ENCODE assay signal across 9 mouse cellular contexts in genomic region chr2:82052338-82053184, GRCm38 (mm10). TPM values are rescaled to one million over a fixed set of nuclear protein-coding genes. Genes with fewer than 3 reads are reported as not detected.
DNase-seq lines count a peak whose midpoint lies in the region; ATAC-seq lines count a peak whose summit lies in the region.
"Had no signal": no experiment of that assay in that cellular context is flagged by ENCODE, and none has a peak within 500 bp of the region (broad histone marks: within the 10 kb centered on the region; RNA-seq: fewer than 3 reads in every experiment).

No protein-coding gene starts in this region.

- H3K27me3 ChIP-seq in heart, embryonic 13.5 days (replicated peaks) = peaks cover 30% of the 10 kb centered on the region
- no peaks in the 10 kb centered on the region for H3K27me3 ChIP-seq in forebrain, embryonic 15.5 days
- H3K27me3 ChIP-seq in midbrain, embryonic 13.5 days = peaks cover 6% of the 10 kb centered on the region; the same call in 1 of the 2 replicates

- peak overlapping the region; percentile 97 for H3K4me2 ChIP-seq in heart, embryonic 13.5 days
- peak overlapping the region; percentile 80 for H3K4me2 ChIP-seq in forebrain, embryonic 15.5 days (replicated peaks)
- peak overlapping the region; percentile 75 for H3K4me2 ChIP-seq in midbrain, embryonic 13.5 days (replicated peaks)

- peak overlapping the region; percentile 82 for H3K9ac ChIP-seq in heart, embryonic 13.5 days
- H3K9ac ChIP-seq in forebrain, embryonic 15.5 days (replicated peaks) = peak overlapping the region; percentile 86
- H3K9ac ChIP-seq in midbrain, embryonic 13.5 days (replicated peaks) = peak overlapping the region; percentile 87

- WGBS in heart, embryonic 13.5 days = 3% methylated on average over 33 of the region's 34 CpGs
- 1% methylated on average over 34 of the region's 34 CpGs for WGBS in forebrain, embryonic 15.5 days
- WGBS in midbrain, embryonic 13.5 days = 3% methylated on average over 31 of the region's 34 CpGs

- H3K4me1 ChIP-seq in heart, embryonic 13.5 days = peaks cover 11% of the 10 kb centered on the region
- peaks cover 12% of the 10 kb centered on the region for H3K4me1 ChIP-seq in forebrain, embryonic 15.5 days
- peaks cover 17% of the 10 kb centered on the region for H3K4me1 ChIP-seq in midbrain, embryonic 13.5 days (replicated peaks)

- no peaks in the 10 kb centered on the region for H3K9me3 ChIP-seq in heart, embryonic 13.5 days
- no peaks in the 10 kb centered on the region for H3K9me3 ChIP-seq in forebrain, embryonic 15.5 days
- no peaks in the 10 kb centered on the region for H3K9me3 ChIP-seq in midbrain, embryonic 13.5 days

- ATAC-seq in heart, embryonic 13.5 days (ENCODE audit: extremely low read depth, insufficient number of reproducible peaks, low FRiP score, low TSS enrichment) = no peak
- ATAC-seq in forebrain, embryonic 15.5 days (replicated peaks) = peak; percentile 83
- peak; percentile 76 for ATAC-seq in midbrain, embryonic 13.5 days

- H3K4me3 ChIP-seq in heart, embryonic 13.5 days = peak overlapping the region; percentile 78
- peak overlapping the region; percentile 91 for H3K4me3 ChIP-seq in forebrain, embryonic 15.5 days
- H3K4me3 ChIP-seq in midbrain, embryonic 13.5 days (replicated peaks) = peak overlapping the region; percentile 86

- no peak for DNase-seq in heart, postnatal 36 days
- peak; percentile 67 to 80 for DNase-seq in cerebellum, adult 18-20 months
- DNase-seq in layer of hippocampus, postnatal 36 days = peak; percentile 74
- DNase-seq in adipocyte (ENCODE audit: low spot score) = no peak
- no peak for DNase-seq in urinary bladder, postnatal 4 days (ENCODE audit: low spot score in 2 of 2)

- no peaks in the 10 kb centered on the region for H3K36me3 ChIP-seq in heart, embryonic 13.5 days
- H3K36me3 ChIP-seq in forebrain, embryonic 15.5 days = no peaks in the 10 kb centered on the region
- H3K36me3 ChIP-seq in midbrain, embryonic 13.5 days = no peaks in the 10 kb centered on the region

- H3K27ac ChIP-seq in heart, embryonic 13.5 days (replicated peaks) = no peak overlapping the region
- peak overlapping the region; percentile 93 for H3K27ac ChIP-seq in forebrain, embryonic 15.5 days (replicated peaks)
- H3K27ac ChIP-seq in midbrain, embryonic 13.5 days = peak overlapping the region; percentile 97

- intact Hi-C loops in heart, postnatal 36 days (cut with DNase I) = loop anchor here (10.0 kb wide), 1 partner anchor 1288 kb away; no protein-coding TSS in a partner anchor

RNA-seq across cellular contexts. Expression of gene Zfp804a, which starts 0.5 kb away (rescaled TPM):
- 0.33 and 0.41 TPM in 2 replicates for polyA plus RNA-seq in heart, embryonic 13.5 days (2015; fragmentation: Nextera tagmentation; extraction: Ambion mirVana)
- not detected for total RNA-seq in heart, postnatal 36 days (2021)
- polyA plus RNA-seq in forebrain, embryonic 15.5 days (2015; fragmentation: Nextera tagmentation; extraction: Ambion mirVana) = 6.1 and 6.3 TPM in 2 replicates
- 10 to 100 TPM; 22.8 to 25.7 TPM for total RNA-seq in layer of hippocampus, postnatal 36 days (2021)
- polyA plus RNA-seq in midbrain, embryonic 13.5 days (2015; fragmentation: Nextera tagmentation; extraction: Ambion mirVana) = 5.9 and 6.9 TPM in 2 replicates
- polyA plus RNA-seq: gonadal fat pad, adult 2 months had no signal

Comparison
In these comparisons a context has a peak if more than half of its experiments do, and no peak if none do; other contexts are left out.
1. DNase-seq: peak in cerebellum, adult 18-20 months (2 of 2) and layer of hippocampus, postnatal 36 days (2 of 2); none in heart, postnatal 36 days (0 of 2), adipocyte (single experiment) and urinary bladder, postnatal 4 days (0 of 2).
2. Peak in every context shown above with its lines, with median percentiles within 50 percentile points of each other: H3K4me2 ChIP-seq, H3K4me3 ChIP-seq and H3K9ac ChIP-seq.